Mouse (Mus musculus) ES-E14 (cell line): ENCODE data around the gene Myo3b.

Experiments
- CHD2 ChIP-seq: IDR thresholded peaks from 2 replicates; pipeline ENCODE4 v1.6.1; 2014; ENCODE audit warnings: mild to moderate bottlenecking, low read depth, low read length, inconsistent platforms
- HCFC1 ChIP-seq: IDR thresholded peaks from 2 replicates; pipeline ENCODE4 v1.6.1; 2012; ENCODE audit warnings: low read length, inconsistent platforms, borderline replicate concordance; ENCODE audit not compliant: insufficient read depth
- ZC3H11A ChIP-seq: IDR thresholded peaks from 2 replicates; pipeline ENCODE4 v1.6.1; 2012; ENCODE audit warnings: low read depth, mild to moderate bottlenecking, inconsistent platforms, low read length, borderline replicate concordance

DNA sequence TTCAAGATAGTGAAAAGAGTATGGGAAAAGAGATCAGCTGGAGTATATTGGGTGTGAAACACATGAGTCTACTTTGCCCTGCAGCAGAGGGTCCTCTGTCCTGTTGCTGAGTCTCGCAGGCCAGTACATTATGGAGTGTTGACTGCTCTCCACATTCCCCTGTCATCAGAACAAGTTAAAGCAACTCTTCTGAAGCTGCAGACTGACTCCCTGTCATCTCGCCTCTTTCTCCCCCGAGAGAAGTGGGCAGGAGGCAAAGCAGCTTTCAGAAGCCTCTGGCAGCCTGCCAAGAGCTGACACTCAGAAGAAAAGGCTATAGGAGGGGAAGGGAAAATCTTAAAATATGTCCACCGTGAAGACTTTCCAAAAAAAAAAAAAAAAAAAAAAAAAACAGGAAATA is 404.1 kb downstream of the Myo3b start:
- TF ChIP-seq ZC3H11A (no peak), CHD2 (no peak), HCFC1 (no peak)
